Mouse (Mus musculus): ENCODE data around the gene Hipk2. TPM values are rescaled to one million over a fixed set of nuclear protein-coding genes. Genes with fewer than 3 reads are reported as not detected.

The Hipk2 gene
- total RNA-seq, 2 experiments from 2014 or later: 55.9 to 59.9 TPM

DNA sequence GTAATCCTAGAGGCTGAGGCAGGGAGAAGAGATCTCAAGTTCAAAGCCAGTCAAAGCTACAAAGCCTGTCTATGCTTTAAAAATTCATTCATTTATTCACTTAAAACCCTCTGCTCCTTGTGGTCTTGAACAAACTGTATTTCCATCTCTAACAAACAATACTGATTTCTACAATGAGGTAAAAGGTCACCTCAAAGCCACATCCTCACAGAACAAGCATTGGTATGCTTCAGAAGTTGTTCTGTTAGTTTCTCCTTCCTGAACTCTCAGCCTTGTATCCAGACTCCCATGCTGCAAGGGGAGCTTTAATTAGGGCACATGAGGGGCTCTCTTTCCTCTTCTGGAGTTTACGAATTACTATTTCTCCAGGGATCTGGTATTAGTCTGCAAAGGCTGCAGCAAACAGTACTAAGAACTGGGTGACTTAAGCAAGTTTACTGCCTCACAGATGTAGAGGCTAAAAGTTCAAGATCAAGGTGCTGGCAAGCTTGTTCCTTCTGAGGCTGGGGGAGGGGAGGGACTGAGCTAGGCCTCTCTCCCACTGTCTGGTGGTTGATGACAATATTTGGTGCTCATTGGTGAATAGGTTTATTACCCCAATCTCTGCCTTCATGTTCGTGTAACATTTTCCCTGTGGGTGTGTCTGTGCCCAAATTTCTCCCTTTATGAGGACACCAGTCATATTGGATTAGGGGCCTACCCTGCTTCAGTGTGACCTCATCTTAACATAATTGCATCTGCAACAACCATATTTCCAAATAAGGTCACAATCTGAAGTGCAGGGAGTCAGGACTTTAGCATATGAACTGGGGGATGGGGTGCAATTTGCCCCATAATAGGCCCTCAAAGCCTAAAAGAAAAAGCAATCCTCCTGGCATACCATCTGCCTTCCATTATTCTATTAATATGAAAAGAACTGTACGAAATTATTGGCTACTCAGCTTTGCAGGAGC, 27.7 kb downstream of the Hipk2 start:
- H3K4me3 ChIP-seq: no peak overlapping the region
- no peak for DNase-seq (ENCODE audit: low spot score in 2 of 2)
- peak overlapping the region; percentile 77 for H3K27ac ChIP-seq
- no peak for TF ChIP-seq CTCF (conservative IDR thresholded peaks at IDR 0.05)

DNA sequence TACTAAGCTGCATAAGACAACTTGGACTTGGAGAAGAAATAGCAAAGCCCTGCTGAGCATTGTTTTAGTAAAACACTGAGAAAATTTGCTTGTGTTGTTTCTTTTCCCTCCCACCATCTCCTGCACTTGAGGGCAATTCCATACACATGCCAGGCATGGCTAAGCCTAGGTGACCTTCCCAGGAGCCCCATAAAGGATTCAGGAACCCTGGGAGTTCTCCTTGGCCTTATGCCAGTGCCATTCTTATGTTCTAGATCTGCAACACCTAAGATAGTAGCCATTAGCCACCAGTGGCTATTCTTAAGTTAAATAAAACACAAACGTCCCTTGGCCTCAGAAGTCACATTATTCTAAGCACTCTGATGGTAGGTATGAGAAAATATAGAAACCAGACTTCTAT, 28.5 kb downstream of the Hipk2 start:
- no peak for DNase-seq (ENCODE audit: low spot score in 2 of 2)
- no peak for TF ChIP-seq CTCF (conservative IDR thresholded peaks at IDR 0.05)
- Histone ChIP-seq H3K4me3 (no peak overlapping the region), H3K27ac (peak overlapping the region; percentile 77)

DNA sequence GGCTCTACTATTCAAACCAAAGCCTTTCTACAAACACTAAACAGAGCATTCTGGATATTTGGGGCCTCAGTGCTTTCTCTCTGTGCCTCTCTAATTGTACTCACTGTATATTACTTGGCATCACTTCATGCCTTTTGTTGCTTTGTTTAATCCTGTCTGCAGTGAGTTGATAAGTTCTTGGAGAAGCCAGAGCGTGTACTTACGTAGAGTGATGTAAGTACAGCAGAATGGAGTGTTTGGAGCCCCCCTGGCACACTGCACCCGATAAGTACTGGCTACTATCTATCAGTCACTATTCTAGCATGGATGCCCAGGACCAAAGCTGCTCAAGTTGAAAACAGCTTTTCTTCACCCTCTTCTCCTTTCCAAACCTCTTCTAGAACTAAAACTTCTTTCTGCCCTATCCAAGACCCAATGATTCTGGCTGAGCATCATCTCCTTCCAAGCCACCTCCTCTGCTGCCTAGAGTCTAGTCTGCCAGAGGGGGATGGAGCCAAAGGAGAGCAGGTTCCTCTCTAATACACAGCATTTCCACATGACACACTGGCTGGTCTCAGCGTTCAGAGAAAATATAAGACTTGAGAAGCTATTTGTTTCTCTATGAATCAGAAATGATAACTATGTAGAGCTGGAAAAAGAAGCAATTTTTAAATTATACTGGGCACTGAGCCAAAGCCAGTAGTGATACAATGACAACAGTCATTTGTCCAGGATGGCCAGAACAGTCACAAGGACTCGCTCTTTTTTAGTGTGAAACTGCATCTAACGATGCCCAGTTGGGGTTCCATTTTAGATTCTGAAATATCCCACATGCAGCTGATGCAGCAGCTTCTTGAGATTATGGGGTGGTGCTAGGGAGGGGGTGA, 29.4 kb downstream of the Hipk2 start:
- H3K4me3 ChIP-seq: no peak overlapping the region
- TF ChIP-seq CTCF (conservative IDR thresholded peaks at IDR 0.05): no peak
- peak overlapping the region; percentile 77 for H3K27ac ChIP-seq
- DNase-seq (ENCODE audit: low spot score in 2 of 2): no peak

DNA sequence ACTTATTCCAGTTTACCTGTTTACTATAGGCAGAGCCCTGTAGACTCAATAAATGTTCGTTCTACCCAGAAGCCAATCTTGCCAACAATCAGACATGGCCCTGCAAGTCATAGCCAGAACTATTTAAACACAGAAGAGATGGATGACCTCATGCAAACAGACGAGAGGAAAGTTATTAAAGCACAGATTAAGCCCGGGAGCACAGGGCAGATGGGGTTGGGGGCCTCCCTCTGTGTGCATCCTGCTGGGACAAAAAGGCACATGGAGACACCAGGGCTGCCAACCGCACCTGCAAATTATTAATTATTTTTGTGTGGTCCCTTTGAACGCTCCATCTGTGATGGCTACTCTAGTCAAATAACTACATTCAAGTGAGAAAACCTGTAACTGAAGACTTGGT, 30.1 kb downstream of the Hipk2 start:
- no peak for DNase-seq (ENCODE audit: low spot score in 2 of 2)
- Histone ChIP-seq H3K27ac (peak overlapping the region; percentile 77), H3K4me3 (no peak overlapping the region)
- no peak for TF ChIP-seq CTCF (conservative IDR thresholded peaks at IDR 0.05)

DNA sequence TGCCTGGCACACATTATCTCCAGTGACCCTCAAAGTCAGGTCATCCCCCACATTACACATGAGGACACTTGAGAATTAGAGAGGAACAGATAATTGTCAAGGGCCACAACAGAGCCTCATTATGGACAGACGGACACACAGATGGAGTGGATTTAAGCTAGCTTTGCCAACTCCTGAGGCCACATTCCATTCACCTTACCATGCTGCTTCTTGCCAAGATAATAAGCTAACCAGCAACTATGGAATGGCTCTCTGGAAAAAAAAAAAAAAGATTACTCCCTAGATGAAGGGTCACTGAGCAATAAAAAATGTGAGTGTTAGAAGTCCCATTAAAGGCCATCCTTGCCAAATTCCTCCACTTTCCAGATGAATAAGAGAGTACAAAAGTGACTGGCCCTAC, 30.8 kb downstream of the Hipk2 start:
- DNase-seq (ENCODE audit: low spot score in 2 of 2): no peak
- no peak for TF ChIP-seq CTCF (conservative IDR thresholded peaks at IDR 0.05)
- Histone ChIP-seq H3K4me3 (no peak overlapping the region), H3K27ac (0 out of 2 replicates have a peak overlapping the region, but pooled peaks have one; percentile 77)

DNA sequence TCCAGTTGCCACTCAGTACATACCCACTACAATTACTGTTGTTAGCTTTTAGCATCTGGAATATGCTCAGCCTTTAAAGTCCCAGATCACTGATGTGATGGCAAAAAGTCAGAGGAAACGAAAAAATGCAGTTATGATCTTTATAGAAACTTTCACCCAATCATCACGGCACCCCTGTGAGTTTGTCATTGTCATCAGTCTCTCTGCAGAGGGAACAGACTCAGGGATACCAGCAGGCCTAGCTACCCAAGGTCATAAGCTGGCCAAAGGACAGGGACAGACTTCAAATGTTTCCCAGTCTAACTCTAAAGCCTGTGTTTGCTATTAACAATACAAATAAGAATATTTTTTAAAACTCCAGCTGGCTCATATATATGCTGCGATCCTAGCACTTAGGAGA, 34.4 kb downstream of the Hipk2 start:
- no peak for TF ChIP-seq CTCF (conservative IDR thresholded peaks at IDR 0.05)
- no peak for DNase-seq (ENCODE audit: low spot score in 2 of 2)
- peak overlapping the region; percentile 80 for H3K27ac ChIP-seq

DNA sequence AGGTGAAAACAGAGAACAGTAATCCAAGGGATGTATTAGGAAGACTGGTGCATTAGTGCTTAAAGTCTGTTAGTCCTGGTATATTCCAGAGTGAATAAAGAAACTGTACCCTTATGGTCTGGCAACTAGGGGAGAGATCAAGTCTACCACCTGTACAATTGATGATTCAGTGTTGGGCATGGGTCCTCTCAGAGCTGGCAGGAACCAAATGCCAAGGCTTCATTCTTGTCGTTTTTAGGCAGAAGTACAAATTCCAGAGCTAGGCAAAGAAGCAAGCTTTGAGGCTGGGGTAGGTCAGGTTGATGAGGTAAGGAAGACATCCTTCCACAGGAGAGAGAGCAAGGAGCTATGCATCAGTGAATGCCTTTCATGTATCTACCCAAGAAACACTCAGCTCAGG, 35.2 kb downstream of the Hipk2 start:
- H3K4me3 ChIP-seq: no peak overlapping the region
- no peak for DNase-seq (ENCODE audit: low spot score in 2 of 2)
- peak overlapping the region; percentile 80 for H3K27ac ChIP-seq
- TF ChIP-seq CTCF (conservative IDR thresholded peaks at IDR 0.05): no peak

More for the DNA sequence above, 34.4 kb downstream of the Hipk2 start:
- H3K4me3 ChIP-seq: no peak overlapping the region

DNA sequence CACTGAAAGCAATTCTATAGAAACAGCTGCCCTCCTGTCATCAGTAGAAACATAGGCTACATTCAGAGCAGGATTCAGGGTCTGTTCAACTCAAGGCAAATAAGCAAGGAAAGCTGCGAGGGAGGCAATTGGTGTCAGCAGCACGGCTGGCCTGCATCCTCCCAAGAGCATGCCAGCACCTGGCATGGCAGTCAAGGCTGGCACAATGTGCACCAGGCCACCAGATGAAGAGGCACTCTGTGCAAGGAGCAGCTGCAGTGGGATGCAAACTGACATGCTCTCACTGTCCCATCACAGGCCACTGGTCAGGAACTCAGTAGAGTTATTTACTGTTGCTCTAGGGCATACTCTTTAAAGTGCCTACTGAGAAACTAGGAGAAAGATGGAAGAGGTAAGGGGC, 35.6 kb downstream of the Hipk2 start:
- DNase-seq (ENCODE audit: low spot score in 2 of 2): peak; percentile 36 to 49
- Histone ChIP-seq H3K4me3 (no peak overlapping the region), H3K27ac (peak overlapping the region; percentile 80)
- TF ChIP-seq CTCF (conservative IDR thresholded peaks at IDR 0.05): no peak

DNA sequence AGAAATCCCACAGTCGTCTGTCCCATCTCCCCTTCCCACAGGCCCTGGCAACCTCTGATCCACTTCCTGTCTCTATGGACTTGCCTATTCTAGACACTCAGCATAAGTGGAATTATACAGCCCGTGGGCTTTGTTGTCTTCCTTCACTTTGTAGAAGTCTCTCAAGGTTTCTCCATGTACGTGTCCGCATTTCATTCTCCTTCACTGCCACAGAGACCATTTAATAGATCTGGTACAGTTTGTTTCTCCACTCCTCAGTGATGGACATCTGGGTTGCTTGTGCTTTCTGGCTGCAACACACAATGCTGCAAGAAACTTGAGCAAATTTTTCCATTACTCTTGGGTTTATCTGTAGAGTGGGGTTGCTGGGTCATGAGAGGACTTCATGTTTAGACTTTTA, 36.1 kb downstream of the Hipk2 start:
- H3K4me3 ChIP-seq: no peak overlapping the region
- no peak for DNase-seq (ENCODE audit: low spot score in 2 of 2)
- TF ChIP-seq CTCF (conservative IDR thresholded peaks at IDR 0.05): no peak
- peak overlapping the region; percentile 80 for H3K27ac ChIP-seq

DNA sequence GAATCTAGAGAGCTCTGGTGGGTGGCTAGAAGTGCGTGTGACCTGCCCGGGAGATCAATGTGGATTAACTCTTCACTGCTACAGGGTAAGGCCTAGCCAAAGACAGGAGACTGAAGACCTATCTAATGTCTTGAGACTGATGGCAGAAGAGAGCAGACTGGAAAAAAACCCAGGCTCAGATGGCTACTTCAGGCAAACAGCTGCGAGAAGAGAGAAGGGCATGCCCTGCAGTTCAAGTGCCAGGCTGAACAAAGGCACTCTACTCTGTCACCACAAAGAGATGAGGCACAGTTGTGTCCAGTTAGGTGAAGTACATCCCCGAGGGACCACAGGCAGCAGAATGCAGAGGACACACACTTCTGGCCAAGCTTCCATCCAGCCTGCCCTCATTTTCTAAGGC, 37.9 kb downstream of the Hipk2 start:
- DNase-seq (ENCODE audit: low spot score in 2 of 2): no peak
- TF ChIP-seq CTCF (conservative IDR thresholded peaks at IDR 0.05): no peak
- H3K4me3 ChIP-seq: no peak overlapping the region
- peak overlapping the region; percentile 80 for H3K27ac ChIP-seq

DNA sequence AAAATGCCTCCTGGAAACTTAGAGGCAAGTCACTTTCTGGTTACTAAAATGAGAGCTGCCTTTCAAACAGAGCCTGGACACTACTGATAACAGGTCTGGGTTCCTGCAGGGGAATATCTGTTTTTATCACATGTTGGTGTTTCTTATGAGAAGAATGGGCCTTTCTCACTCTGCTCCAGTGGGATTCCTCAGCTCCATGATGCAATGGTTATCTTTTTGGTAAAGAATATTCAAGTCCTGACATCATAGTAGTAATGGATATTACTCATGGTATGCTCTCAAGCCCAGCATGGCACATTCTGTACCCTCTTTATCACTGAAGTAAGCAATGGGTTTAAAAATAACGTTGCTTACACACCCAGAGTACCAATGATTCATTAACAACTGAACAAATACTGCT, 40.7 kb downstream of the Hipk2 start:
- H3K4me3 ChIP-seq: no peak overlapping the region
- no peak overlapping the region for H3K27ac ChIP-seq
- no peak for TF ChIP-seq CTCF (conservative IDR thresholded peaks at IDR 0.05)
- no peak for DNase-seq (ENCODE audit: low spot score in 2 of 2)

DNA sequence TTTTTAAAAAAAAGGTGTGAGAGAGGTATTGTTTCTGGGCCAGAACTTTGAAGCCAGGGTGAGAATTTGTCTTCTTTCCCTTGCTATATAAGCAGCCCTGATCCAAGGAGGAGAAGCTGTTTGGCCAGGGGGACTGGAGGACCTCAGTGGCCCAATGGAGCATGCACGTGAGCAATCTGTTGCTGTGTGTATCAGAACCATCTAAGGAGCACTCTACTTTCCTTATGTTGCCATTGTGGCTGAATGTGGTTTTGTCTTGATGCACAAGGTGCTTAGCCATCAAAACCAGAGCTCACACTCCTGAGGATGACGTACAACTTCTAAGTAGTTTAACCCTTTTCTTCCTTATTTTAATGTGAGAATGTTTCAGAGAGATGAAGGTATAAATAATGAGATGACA, 41.2 kb downstream of the Hipk2 start:
- no peak for TF ChIP-seq CTCF (conservative IDR thresholded peaks at IDR 0.05)
- Histone ChIP-seq H3K4me3 (no peak overlapping the region), H3K27ac (no peak overlapping the region)
- no peak for DNase-seq (ENCODE audit: low spot score in 2 of 2)

DNA sequence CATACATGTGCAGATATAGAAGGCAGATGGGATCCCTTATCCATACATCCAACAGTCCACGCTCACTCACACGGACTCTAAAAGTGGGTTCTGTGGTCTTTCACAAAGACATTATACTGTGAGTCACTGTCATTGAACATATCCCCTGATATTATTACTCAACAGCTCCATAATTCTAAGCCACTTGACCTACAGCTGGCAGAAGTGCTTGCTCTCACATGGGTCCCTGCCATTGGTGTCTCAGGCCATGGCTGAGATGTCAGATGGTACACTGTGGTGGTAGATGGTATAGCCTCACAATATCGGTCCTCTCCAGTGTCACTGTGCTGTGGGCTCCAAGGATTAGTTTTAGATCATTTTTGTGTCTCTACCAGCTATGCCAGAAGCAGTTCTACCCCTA, 42.2 kb downstream of the Hipk2 start:
- no peak overlapping the region for H3K4me3 ChIP-seq
- no peak for DNase-seq (ENCODE audit: low spot score in 2 of 2)
- no peak for TF ChIP-seq CTCF (conservative IDR thresholded peaks at IDR 0.05)
- no peak overlapping the region for H3K27ac ChIP-seq
